Mouse (Mus musculus): ENCODE measurements at regions not wholly inside any gene's neighbourhood (a gene's known extent, or its start where the extent isn't known, plus 50 kb on each side); places are given as distances from the start of the nearest gene placed in this dataset.

DNA sequence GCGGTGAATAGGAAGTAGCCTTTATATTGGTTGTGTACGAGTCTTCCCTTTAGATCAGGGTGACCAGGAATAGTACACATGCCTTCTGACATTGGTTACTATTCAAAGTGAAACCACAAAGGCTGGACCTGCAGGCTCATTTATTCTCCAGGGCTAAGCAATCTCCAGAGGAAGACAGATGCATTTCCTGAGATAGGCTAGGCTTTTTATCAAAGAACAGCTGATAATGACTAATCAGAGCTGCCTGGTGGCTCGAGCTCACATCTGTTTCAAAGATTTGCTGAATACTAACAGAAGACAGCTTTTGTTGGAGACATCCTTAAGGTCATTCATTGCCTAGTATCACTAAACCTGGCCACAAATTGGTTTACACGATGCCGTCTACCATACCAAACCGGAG, 838.1 kb downstream of the Epha4 start:
- ATAC-seq = no peak
- Histone ChIP-seq H3K9me3 (ENCODE audit: control insufficient read depth, low read length) (no peaks in the 10 kb centered on the region), H3K9ac (ENCODE audit: low read depth, low read length) (no peak overlapping the region), H3K27ac (ENCODE audit: low read length) (no peak overlapping the region), H3K4me3 (ENCODE audit: low read length) (no peak overlapping the region), H3K4me2 (ENCODE audit: low read depth, low read length) (no peak overlapping the region), H3K4me1 (ENCODE audit: control insufficient read depth, insufficient read depth, low read length) (no peaks in the 10 kb centered on the region), H3K27me3 (replicated peaks; ENCODE audit: control insufficient read depth, insufficient read depth, low read length) (no peaks in the 10 kb centered on the region), H3K36me3 (ENCODE audit: control insufficient read depth, insufficient read depth, low read length) (no peaks in the 10 kb centered on the region)
- WGBS = 71% methylated on average over 6 of the region's 6 CpGs

DNA sequence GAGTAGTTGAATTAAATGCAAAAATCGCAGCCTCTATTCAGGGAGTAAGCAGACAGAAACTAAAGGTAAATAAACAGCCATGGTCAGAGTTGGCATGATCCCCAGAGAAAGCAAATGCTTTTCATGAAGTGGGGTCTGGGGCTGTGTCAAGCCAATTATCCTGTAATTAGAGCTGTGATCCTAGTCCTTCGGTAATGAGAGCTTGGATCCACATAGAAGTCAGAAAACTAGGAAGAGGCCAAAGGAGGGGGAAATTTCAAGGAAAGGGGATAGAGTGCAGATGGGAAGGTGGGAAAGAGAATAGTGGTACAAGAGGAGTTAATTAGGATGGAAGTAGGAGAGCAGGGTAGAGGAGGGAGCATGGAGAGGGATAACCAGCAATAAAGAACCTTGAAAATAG, 809.3 kb downstream of the Epha4 start:
- Histone ChIP-seq H3K4me2 (ENCODE audit: low read depth, low read length) (no peak overlapping the region), H3K27ac (ENCODE audit: low read length) (no peak overlapping the region), H3K9ac (ENCODE audit: low read depth, low read length) (no peak overlapping the region), H3K4me1 (ENCODE audit: control insufficient read depth, insufficient read depth, low read length) (no peaks in the 10 kb centered on the region), H3K4me3 (ENCODE audit: low read length) (no peak overlapping the region), H3K9me3 (ENCODE audit: control insufficient read depth, low read length) (no peaks in the 10 kb centered on the region), H3K27me3 (replicated peaks; ENCODE audit: control insufficient read depth, insufficient read depth, low read length) (no peaks in the 10 kb centered on the region), H3K36me3 (ENCODE audit: control insufficient read depth, insufficient read depth, low read length) (no peaks in the 10 kb centered on the region)
- ATAC-seq = no peak
- 80% methylated on average over 2 of the region's 2 CpGs for WGBS

DNA sequence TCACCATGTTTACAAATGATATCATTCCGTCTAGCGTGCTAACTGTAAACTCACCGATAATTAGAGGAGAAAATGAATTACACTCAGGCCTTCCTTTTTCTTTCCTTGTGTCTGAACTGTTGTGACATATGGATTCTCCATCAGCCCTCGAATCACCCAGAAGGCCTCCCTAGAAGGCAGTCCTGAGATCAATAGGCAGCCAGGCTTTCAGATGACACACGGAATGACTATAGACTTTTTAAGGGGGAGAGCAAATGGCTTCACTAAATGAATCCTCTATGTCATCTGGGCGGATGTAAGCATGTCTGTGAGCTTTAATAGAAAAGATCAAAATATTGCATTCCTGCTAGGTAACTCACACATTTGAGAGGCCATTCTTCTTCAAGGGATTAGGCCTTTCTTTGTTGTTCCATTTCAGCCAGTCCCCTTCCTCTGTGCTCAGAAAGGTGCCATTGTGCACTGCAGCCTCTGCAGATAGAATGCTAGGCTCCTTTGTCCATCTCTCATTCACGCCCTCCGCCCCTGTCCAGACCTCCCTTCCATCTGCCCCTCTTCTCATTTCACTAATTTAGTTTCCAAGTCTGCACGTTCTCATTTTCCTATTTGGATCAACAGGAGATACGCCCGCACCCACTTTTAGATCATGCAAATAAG, 797.1 kb downstream of the Epha4 start:
- Histone ChIP-seq H3K27me3 (replicated peaks; ENCODE audit: control insufficient read depth, insufficient read depth, low read length) (no peaks in the 10 kb centered on the region), H3K9me3 (ENCODE audit: control insufficient read depth, low read length) (no peaks in the 10 kb centered on the region)

DNA sequence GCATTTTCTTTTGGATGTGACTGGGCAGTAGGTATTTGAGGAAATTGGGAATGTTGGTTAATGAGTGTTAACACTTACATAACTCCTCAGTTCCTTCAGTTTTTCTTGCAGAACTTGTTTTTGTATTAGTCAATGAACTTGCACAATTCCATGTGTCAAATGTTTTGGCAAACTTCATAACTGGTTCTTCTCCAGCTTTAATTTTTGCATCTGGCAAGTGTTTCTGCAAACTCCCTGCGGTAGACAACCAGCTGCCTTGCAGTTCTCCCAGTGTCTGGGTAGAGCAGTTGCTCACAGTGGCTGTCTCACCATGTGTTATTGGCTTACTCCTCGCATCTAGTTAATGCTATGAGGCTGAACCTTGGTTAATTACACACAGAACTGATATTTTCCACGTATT, 790.4 kb downstream of the Epha4 start:
- Histone ChIP-seq H3K4me3 (ENCODE audit: low read length) (no peak overlapping the region), H3K36me3 (ENCODE audit: control insufficient read depth, insufficient read depth, low read length) (no peaks in the 10 kb centered on the region), H3K4me2 (ENCODE audit: low read depth, low read length) (no peak overlapping the region), H3K27me3 (replicated peaks; ENCODE audit: control insufficient read depth, insufficient read depth, low read length) (no peaks in the 10 kb centered on the region), H3K27ac (ENCODE audit: low read length) (no peak overlapping the region), H3K9me3 (ENCODE audit: control insufficient read depth, low read length) (no peaks in the 10 kb centered on the region), H3K9ac (ENCODE audit: low read depth, low read length) (no peak overlapping the region), H3K4me1 (ENCODE audit: control insufficient read depth, insufficient read depth, low read length) (no peaks in the 10 kb centered on the region)
- no peak for ATAC-seq
- 63% methylated on average over 3 of the region's 3 CpGs for WGBS

More for the DNA sequence above, 797.1 kb downstream of the Epha4 start:
- Histone ChIP-seq H3K27ac (ENCODE audit: low read length) (no peak overlapping the region), H3K4me2 (ENCODE audit: low read depth, low read length) (no peak overlapping the region), H3K36me3 (ENCODE audit: control insufficient read depth, insufficient read depth, low read length) (no peaks in the 10 kb centered on the region), H3K9ac (ENCODE audit: low read depth, low read length) (no peak overlapping the region), H3K4me1 (ENCODE audit: control insufficient read depth, insufficient read depth, low read length) (no peaks in the 10 kb centered on the region), H3K4me3 (ENCODE audit: low read length) (no peak overlapping the region)
- no peak for ATAC-seq
- WGBS = 61% methylated on average over 11 of the region's 11 CpGs

DNA sequence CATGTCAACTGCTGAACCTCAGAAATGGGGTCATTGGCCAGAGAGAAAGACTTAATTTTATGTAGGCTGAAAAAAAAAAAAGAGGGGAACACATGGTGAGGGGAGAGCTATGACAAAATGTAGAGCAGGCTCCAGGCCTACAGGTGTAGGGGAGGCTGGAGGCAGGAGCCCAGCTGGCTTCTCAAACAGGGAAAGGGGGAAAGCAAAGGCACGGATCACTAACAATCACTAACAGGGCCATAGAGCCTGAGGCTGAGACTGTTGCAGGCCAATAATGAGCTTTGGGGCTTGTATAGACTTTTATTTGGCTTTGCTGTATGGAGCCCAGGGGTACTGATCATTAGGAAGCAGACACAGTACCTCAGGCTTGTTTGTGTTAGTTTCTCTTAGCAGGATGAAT, 777.9 kb downstream of the Epha4 start:
- no peak overlapping the region for H3K4me3 ChIP-seq (ENCODE audit: low read length)
- no peaks in the 10 kb centered on the region for H3K4me1 ChIP-seq (ENCODE audit: control insufficient read depth, insufficient read depth, low read length)
- H3K4me2 ChIP-seq (ENCODE audit: low read depth, low read length) = no peak overlapping the region
- H3K27ac ChIP-seq (ENCODE audit: low read length) = no peak overlapping the region
- no peak overlapping the region for H3K9ac ChIP-seq (ENCODE audit: low read depth, low read length)
- no peaks in the 10 kb centered on the region for H3K9me3 ChIP-seq (ENCODE audit: control insufficient read depth, low read length)
- 64% methylated on average over 1 of the region's 1 CpGs for WGBS
- H3K36me3 ChIP-seq (ENCODE audit: control insufficient read depth, insufficient read depth, low read length) = no peaks in the 10 kb centered on the region
- no peaks in the 10 kb centered on the region for H3K27me3 ChIP-seq (replicated peaks; ENCODE audit: control insufficient read depth, insufficient read depth, low read length)
- ATAC-seq = no peak

DNA sequence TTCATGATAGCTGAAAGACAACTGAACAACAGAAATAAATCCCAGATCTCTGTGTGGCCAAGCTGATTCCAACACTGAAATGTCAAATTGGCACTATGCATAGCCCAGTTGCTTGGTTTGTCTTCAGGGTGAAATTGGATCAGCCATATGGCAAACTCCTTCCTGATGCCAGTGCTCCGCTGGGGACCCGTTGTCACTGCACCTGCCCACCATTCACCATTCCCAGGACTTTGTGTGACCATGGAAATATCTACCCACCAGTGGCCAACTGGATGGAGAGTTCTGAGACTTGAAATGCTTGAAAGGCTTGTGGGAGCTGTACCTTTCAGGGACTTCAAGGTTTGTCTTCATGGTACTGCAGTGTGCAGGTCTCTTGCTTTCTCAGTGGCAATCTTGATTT, 777.2 kb downstream of the Epha4 start:
- H3K27ac ChIP-seq (ENCODE audit: low read length) = no peak overlapping the region
- no peak overlapping the region for H3K9ac ChIP-seq (ENCODE audit: low read depth, low read length)
- no peak overlapping the region for H3K4me3 ChIP-seq (ENCODE audit: low read length)
- no peak for ATAC-seq
- no peaks in the 10 kb centered on the region for H3K27me3 ChIP-seq (replicated peaks; ENCODE audit: control insufficient read depth, insufficient read depth, low read length)
- no peaks in the 10 kb centered on the region for H3K4me1 ChIP-seq (ENCODE audit: control insufficient read depth, insufficient read depth, low read length)
- H3K4me2 ChIP-seq (ENCODE audit: low read depth, low read length) = no peak overlapping the region
- H3K9me3 ChIP-seq (ENCODE audit: control insufficient read depth, low read length) = no peaks in the 10 kb centered on the region
- H3K36me3 ChIP-seq (ENCODE audit: control insufficient read depth, insufficient read depth, low read length) = no peaks in the 10 kb centered on the region
- WGBS = 91% methylated on average over 2 of the region's 2 CpGs

DNA sequence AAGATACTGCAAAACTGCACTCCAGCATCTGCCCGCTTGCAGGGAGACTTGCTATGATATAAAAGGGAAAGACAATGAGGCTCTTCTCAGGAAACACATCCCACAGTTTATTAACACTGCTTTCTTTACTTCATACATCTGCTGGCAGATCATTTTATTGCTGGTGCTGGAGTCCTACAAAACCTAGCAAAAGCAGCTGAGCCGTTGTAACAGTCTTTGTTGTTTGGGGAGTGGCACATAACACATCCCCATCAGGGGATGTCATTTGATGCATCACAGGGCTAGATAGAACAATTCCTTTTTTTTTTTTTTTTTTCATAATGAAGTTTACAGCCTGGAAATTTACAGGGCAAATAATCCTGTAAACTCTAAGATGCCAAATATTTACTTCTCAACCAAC, 742.2 kb downstream of the Epha4 start:
- Histone ChIP-seq H3K4me1 (ENCODE audit: control insufficient read depth, insufficient read depth, low read length) (no peaks in the 10 kb centered on the region), H3K4me3 (ENCODE audit: low read length) (no peak overlapping the region), H3K36me3 (ENCODE audit: control insufficient read depth, insufficient read depth, low read length) (no peaks in the 10 kb centered on the region), H3K9ac (ENCODE audit: low read depth, low read length) (no peak overlapping the region), H3K9me3 (ENCODE audit: control insufficient read depth, low read length) (no peaks in the 10 kb centered on the region), H3K27me3 (replicated peaks; ENCODE audit: control insufficient read depth, insufficient read depth, low read length) (no peaks in the 10 kb centered on the region), H3K4me2 (ENCODE audit: low read depth, low read length) (no peak overlapping the region), H3K27ac (ENCODE audit: low read length) (no peak overlapping the region)
- 60% methylated on average over 2 of the region's 2 CpGs for WGBS
- ATAC-seq = no peak

DNA sequence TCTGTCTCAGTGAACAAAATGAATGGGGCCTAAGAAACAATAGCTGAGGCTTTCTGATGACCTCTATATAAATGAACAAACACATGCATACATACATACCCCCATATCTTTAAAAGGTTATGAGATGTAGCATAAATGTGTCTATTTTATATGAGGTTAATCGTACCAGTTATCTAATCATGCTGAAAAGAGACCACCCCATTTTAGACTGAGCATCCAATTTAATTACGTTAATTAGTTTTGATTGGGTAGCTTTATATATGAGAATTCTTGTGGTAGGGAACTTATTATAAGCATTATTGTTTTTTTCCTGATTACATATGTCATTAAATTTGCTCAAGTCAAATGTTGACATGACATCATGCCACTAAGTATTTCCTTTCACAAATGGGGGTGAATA, 728.0 kb downstream of the Epha4 start:
- no peak overlapping the region for H3K4me2 ChIP-seq (ENCODE audit: low read depth, low read length)
- ATAC-seq = no peak
- H3K36me3 ChIP-seq (ENCODE audit: control insufficient read depth, insufficient read depth, low read length) = no peaks in the 10 kb centered on the region
- no peaks in the 10 kb centered on the region for H3K9me3 ChIP-seq (ENCODE audit: control insufficient read depth, low read length)
- H3K4me1 ChIP-seq (ENCODE audit: control insufficient read depth, insufficient read depth, low read length) = no peaks in the 10 kb centered on the region
- H3K27ac ChIP-seq (ENCODE audit: low read length) = no peak overlapping the region
- no peaks in the 10 kb centered on the region for H3K27me3 ChIP-seq (replicated peaks; ENCODE audit: control insufficient read depth, insufficient read depth, low read length)
- no peak overlapping the region for H3K4me3 ChIP-seq (ENCODE audit: low read length)
- 90% methylated on average over 2 of the region's 2 CpGs for WGBS
- no peak overlapping the region for H3K9ac ChIP-seq (ENCODE audit: low read depth, low read length)

DNA sequence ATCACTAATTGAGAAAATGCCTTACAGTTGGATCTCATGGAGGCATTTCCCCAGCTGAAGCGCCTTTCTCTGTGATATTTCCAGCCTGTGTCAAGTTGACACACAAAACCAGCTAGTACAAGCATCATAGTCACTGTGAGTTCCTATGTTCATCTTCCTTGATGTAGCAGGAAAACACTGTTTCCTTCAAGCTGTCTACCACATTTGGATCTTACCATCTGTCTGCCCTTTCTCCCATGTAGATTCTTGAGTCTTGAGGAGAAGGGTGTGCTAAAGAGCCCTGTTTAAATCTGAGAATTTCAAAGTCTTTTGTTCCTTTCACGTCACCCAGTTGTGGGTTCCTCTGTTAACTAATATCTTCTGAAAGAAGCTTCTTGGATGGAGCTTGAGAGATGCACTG, 721.5 kb downstream of the Epha4 start:
- ATAC-seq = no peak
- 88% methylated on average over 2 of the region's 2 CpGs for WGBS

DNA sequence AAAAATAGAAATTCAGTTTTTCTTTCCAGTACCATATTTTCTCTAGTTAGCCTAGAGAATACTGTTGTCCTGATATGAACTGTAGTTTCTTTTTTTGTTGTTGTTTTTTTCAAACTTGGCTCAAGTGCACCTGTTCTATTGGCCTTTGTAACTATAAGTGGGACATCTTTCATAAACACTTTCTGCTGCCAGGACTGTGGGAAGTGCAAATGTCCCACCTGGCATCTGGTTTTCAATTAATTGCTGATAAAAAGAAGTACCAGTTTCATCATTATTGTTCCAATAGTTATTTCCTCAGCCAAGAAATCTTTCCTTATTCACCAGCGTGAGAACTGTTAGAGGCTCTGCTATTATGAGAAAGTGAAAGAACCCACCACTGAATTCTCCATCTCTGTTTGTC, 695.0 kb downstream of the Epha4 start:
- 89% methylated on average over 1 of the region's 1 CpGs for WGBS
- no peaks in the 10 kb centered on the region for H3K9me3 ChIP-seq (ENCODE audit: control insufficient read depth, low read length)
- no peaks in the 10 kb centered on the region for H3K27me3 ChIP-seq (replicated peaks; ENCODE audit: control insufficient read depth, insufficient read depth, low read length)
- H3K4me1 ChIP-seq (ENCODE audit: control insufficient read depth, insufficient read depth, low read length) = no peaks in the 10 kb centered on the region
- no peaks in the 10 kb centered on the region for H3K36me3 ChIP-seq (ENCODE audit: control insufficient read depth, insufficient read depth, low read length)
- no peak overlapping the region for H3K4me3 ChIP-seq (ENCODE audit: low read length)
- H3K9ac ChIP-seq (ENCODE audit: low read depth, low read length) = no peak overlapping the region
- no peak for ATAC-seq
- no peak overlapping the region for H3K27ac ChIP-seq (ENCODE audit: low read length)
- no peak overlapping the region for H3K4me2 ChIP-seq (ENCODE audit: low read depth, low read length)

More for the DNA sequence above, 721.5 kb downstream of the Epha4 start:
- no peaks in the 10 kb centered on the region for H3K9me3 ChIP-seq (ENCODE audit: control insufficient read depth, low read length)
- no peaks in the 10 kb centered on the region for H3K36me3 ChIP-seq (ENCODE audit: control insufficient read depth, insufficient read depth, low read length)
- H3K4me3 ChIP-seq (ENCODE audit: low read length) = no peak overlapping the region
- no peak overlapping the region for H3K9ac ChIP-seq (ENCODE audit: low read depth, low read length)
- H3K27me3 ChIP-seq (replicated peaks; ENCODE audit: control insufficient read depth, insufficient read depth, low read length) = no peaks in the 10 kb centered on the region
- H3K27ac ChIP-seq (ENCODE audit: low read length) = no peak overlapping the region
- H3K4me1 ChIP-seq (ENCODE audit: control insufficient read depth, insufficient read depth, low read length) = no peaks in the 10 kb centered on the region
- no peak overlapping the region for H3K4me2 ChIP-seq (ENCODE audit: low read depth, low read length)

Data from intestine, embryonic 16.5 days (tissue).